Mouse (Mus musculus): ENCODE results near the gene Myo1a. TPM values are rescaled to one million over a fixed set of nuclear protein-coding genes. Genes with fewer than 3 reads are reported as not detected.
A peak's percentile ranks its signal among the peaks of the same experiment; 100 is the strongest.

Gene Myo1a
- polyA plus RNA-seq, 1 experiment from 2014 or later, result 0.08 TPM

DNA sequence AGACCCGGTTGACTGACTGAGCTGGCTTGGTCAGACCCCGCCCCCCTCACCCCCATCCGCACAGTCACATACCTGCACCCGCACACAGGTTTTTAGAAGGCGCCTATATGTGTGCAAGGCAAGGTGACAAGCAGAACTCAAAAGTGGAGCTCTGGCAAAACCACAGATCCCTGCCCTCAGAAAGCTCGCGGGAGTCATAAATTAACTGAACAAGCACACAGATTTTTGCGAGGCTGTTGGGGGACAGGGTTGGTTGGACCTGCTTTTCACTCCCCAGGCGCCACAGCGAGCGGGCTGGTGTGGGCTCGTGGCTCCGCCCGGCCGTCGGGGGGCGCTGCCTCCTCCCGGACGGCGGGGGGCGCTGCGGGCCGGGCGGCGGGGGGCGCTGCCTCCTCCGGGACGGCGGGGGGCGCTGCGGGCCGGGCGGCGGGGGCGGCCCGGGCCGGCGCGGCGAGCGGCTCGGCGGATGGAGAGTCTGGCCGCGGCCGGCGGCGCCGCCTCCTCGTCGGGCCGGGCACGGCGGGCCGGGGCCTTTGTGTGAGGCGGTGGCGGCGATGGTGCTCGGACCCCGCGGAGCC is 34.2 kb downstream of the Myo1a start, which contains the start of gene Zbtb39:
Gene Zbtb39, plus strand, starts transcription at position 456 of the 578 bp plus-strand sequence.
- peak; percentile 64 for TF ChIP-seq CTCF (IDR thresholded peaks at IDR 0.05)
- TF ChIP-seq EP300 (IDR thresholded peaks at IDR 0.05), result no peak
- no peaks in the 10 kb centered on the region for H3K9me3 ChIP-seq (ENCODE audit: low read length)
- DNase-seq (ENCODE audit: low spot score), result peak; percentile 85
- peak within 1 kb of the TSS; percentile 96 for H3K9ac ChIP-seq (replicated peaks; ENCODE audit: low read depth)
- no peaks in the 10 kb centered on the region for H3K27me3 ChIP-seq (replicated peaks; ENCODE audit: insufficient read depth, low read length)
- H3K4me2 ChIP-seq (replicated peaks; ENCODE audit: low read depth, low read length), result peak within 1 kb of the TSS; percentile 68
- peaks cover 24% of the 10 kb centered on the region; the same call in 1 of the 2 replicates for H3K36me3 ChIP-seq (ENCODE audit: insufficient read depth, low read length)
- H3K4me3 ChIP-seq (ENCODE audit: low read depth, low read length), result peak within 1 kb of the TSS; percentile 90
- peaks cover 18% of the 10 kb centered on the region; the same call in 1 of the 2 replicates for H3K4me1 ChIP-seq (ENCODE audit: insufficient read depth, low read depth, low read length)
- WGBS, result 2% methylated on average over 12 of the region's 61 CpGs
- peak; percentile 91 for ATAC-seq
- H3K27ac ChIP-seq (ENCODE audit: low read length), result peak within 1 kb of the TSS; percentile 83

DNA sequence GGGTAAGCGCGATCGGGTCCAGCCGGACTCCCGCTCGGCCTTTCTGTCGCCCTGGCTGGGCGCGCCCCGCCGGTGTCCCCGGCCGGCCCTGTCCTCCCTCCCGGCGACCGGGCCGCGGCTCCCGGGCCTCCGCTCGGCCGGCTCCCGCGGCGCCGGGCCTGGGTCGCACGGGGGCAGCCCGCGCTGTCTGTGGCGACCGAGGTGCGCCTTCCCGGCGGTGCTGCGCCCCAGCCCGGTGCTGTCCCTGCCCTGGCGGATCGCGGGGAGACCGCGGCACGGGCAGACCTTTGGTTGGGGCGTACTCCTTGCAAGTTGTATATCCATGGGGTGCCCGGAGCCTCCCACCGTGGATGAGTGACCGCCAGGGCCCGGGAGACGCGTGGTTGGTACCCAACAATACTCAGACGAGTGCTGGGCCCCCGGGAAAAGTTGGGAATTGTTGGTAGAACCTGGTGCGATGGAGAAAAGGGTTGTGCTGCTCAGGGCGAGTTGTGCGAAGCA is 34.7 kb downstream of the Myo1a start:
- no peaks in the 10 kb centered on the region for H3K9me3 ChIP-seq (ENCODE audit: low read length)
- H3K9ac ChIP-seq (replicated peaks; ENCODE audit: low read depth), result peak overlapping the region; percentile 96
- peaks cover 18% of the 10 kb centered on the region; the same call in 1 of the 2 replicates for H3K4me1 ChIP-seq (ENCODE audit: insufficient read depth, low read depth, low read length)
- peak overlapping the region; percentile 83 for H3K27ac ChIP-seq (ENCODE audit: low read length)
- H3K36me3 ChIP-seq (ENCODE audit: insufficient read depth, low read length), result peaks cover 27% of the 10 kb centered on the region; the same call in 1 of the 2 replicates
- TF ChIP-seq CTCF (IDR thresholded peaks at IDR 0.05) (no peak), EP300 (IDR thresholded peaks at IDR 0.05) (no peak)
- ATAC-seq (peak; percentile 56), DNase-seq (ENCODE audit: low spot score) (peak; percentile 44)
- H3K4me2 ChIP-seq (replicated peaks; ENCODE audit: low read depth, low read length), result peak overlapping the region; percentile 68
- no peaks in the 10 kb centered on the region for H3K27me3 ChIP-seq (replicated peaks; ENCODE audit: insufficient read depth, low read length)
- under 1% methylated on average over 39 of the region's 55 CpGs for WGBS
- peak overlapping the region; percentile 90 for H3K4me3 ChIP-seq (ENCODE audit: low read depth, low read length)

DNA sequence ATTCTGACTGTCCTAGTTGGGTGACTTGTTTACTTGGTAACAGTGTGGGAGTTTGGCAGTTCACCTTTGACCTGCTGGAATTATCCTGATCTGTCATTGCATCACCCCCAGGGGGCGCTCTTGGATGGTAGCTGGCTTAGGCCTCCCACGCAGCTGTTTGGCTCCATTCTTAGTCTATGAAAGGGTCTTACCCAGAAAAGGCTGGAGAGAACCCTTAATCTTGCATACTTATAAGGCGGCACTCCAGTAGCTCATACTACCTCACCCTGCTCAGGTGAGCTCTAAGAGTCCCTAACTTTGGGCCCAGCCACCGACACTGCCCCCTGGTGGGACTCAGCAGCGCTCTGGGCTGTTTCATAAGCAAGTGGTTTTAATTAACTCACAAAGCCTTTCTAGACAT is 39.7 kb downstream of the Myo1a start:
- no peak overlapping the region for H3K4me3 ChIP-seq (ENCODE audit: low read depth, low read length)
- 68% methylated on average over 5 of the region's 5 CpGs for WGBS
- DNase-seq (ENCODE audit: low spot score) (peak; percentile 57), ATAC-seq (peak; percentile 31; the same call in 1 of the 2 replicates)
- H3K4me1 ChIP-seq (ENCODE audit: insufficient read depth, low read depth, low read length), result peaks cover 10% of the 10 kb centered on the region; the same call in 1 of the 2 replicates
- H3K27ac ChIP-seq (ENCODE audit: low read length), result no peak overlapping the region
- H3K9ac ChIP-seq (replicated peaks; ENCODE audit: low read depth), result no peak overlapping the region
- H3K36me3 ChIP-seq (ENCODE audit: insufficient read depth, low read length), result peaks cover 43% of the 10 kb centered on the region; the same call in 1 of the 2 replicates
- TF ChIP-seq EP300 (IDR thresholded peaks at IDR 0.05) (no peak), CTCF (IDR thresholded peaks at IDR 0.05) (peak; percentile 70)
- no peak overlapping the region for H3K4me2 ChIP-seq (replicated peaks; ENCODE audit: low read depth, low read length)
- H3K27me3 ChIP-seq (replicated peaks; ENCODE audit: insufficient read depth, low read length), result no peaks in the 10 kb centered on the region
- H3K9me3 ChIP-seq (ENCODE audit: low read length), result no peaks in the 10 kb centered on the region

DNA sequence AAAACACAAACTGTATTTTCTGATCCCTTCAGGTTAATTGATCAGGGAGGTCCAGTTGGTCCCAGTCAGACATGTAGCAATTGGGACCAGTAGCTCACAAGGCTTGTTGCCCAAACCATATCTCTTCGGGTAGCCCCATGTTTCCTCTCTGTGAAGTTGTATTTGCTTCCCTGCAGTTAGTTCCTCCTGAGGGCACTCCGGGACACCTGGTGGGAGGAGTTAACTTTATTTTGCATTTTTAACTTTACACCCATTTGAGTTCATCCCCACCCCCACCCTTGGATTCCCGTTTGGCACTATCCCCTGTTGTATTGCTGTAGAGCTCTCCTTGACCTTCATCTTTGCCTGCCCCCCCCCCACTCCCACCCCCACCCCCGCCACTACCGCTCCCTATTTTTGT is 40.9 kb downstream of the Myo1a start:
- no peak overlapping the region for H3K27ac ChIP-seq (ENCODE audit: low read length)
- H3K36me3 ChIP-seq (ENCODE audit: insufficient read depth, low read length), result peaks cover 43% of the 10 kb centered on the region; the same call in 1 of the 2 replicates
- H3K27me3 ChIP-seq (replicated peaks; ENCODE audit: insufficient read depth, low read length), result no peaks in the 10 kb centered on the region
- no peak overlapping the region for H3K9ac ChIP-seq (replicated peaks; ENCODE audit: low read depth)
- TF ChIP-seq EP300 (IDR thresholded peaks at IDR 0.05), result no peak
- DNase-seq (ENCODE audit: low spot score), result no peak
- no peaks in the 10 kb centered on the region for H3K9me3 ChIP-seq (ENCODE audit: low read length)
- H3K4me3 ChIP-seq (ENCODE audit: low read depth, low read length), result no peak overlapping the region
- H3K4me1 ChIP-seq (ENCODE audit: insufficient read depth, low read depth, low read length), result peaks cover 3% of the 10 kb centered on the region; the same call in 1 of the 2 replicates
- H3K4me2 ChIP-seq (replicated peaks; ENCODE audit: low read depth, low read length), result no peak overlapping the region
- ATAC-seq, result no peak
- WGBS, result 72% methylated on average over 5 of the region's 5 CpGs

DNA sequence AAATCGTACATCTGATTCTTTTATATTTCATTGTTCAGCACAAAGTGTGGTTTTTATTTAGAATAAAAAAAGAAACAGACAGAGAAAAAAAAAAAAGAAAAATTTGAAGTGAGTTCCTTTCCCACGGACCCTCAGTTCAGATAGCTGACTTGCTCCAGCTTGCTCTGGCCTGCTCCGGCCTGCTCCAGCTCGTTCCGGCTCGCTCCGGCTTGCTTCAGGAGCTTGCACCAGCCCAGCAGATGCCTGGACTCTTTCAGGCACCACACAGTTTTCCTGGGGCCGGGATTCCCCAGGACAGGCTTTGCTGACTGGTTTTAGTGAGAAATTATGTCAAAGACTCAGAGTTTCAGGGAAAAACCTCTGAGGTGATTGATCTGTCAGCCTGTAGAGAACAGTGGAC is 42.3 kb downstream of the Myo1a start:
- TF ChIP-seq CTCF (IDR thresholded peaks at IDR 0.05), result no peak
- no peak for TF ChIP-seq EP300 (IDR thresholded peaks at IDR 0.05)
- no peak overlapping the region; the same call in 1 of the 2 replicates for H3K27ac ChIP-seq (ENCODE audit: low read length)
- H3K36me3 ChIP-seq (ENCODE audit: insufficient read depth, low read length), result peaks cover 37% of the 10 kb centered on the region; the same call in 1 of the 2 replicates
- H3K4me3 ChIP-seq (ENCODE audit: low read depth, low read length), result no peak overlapping the region
- H3K9me3 ChIP-seq (ENCODE audit: low read length), result no peaks in the 10 kb centered on the region
- H3K9ac ChIP-seq (replicated peaks; ENCODE audit: low read depth), result no peak overlapping the region
- no peaks in the 10 kb centered on the region for H3K27me3 ChIP-seq (replicated peaks; ENCODE audit: insufficient read depth, low read length)
- no peak overlapping the region for H3K4me2 ChIP-seq (replicated peaks; ENCODE audit: low read depth, low read length)
- peaks cover 3% of the 10 kb centered on the region; the same call in 1 of the 2 replicates for H3K4me1 ChIP-seq (ENCODE audit: insufficient read depth, low read depth, low read length)
- ATAC-seq (no peak), DNase-seq (ENCODE audit: low spot score) (no peak)
- 90% methylated on average over 8 of the region's 8 CpGs for WGBS

DNA sequence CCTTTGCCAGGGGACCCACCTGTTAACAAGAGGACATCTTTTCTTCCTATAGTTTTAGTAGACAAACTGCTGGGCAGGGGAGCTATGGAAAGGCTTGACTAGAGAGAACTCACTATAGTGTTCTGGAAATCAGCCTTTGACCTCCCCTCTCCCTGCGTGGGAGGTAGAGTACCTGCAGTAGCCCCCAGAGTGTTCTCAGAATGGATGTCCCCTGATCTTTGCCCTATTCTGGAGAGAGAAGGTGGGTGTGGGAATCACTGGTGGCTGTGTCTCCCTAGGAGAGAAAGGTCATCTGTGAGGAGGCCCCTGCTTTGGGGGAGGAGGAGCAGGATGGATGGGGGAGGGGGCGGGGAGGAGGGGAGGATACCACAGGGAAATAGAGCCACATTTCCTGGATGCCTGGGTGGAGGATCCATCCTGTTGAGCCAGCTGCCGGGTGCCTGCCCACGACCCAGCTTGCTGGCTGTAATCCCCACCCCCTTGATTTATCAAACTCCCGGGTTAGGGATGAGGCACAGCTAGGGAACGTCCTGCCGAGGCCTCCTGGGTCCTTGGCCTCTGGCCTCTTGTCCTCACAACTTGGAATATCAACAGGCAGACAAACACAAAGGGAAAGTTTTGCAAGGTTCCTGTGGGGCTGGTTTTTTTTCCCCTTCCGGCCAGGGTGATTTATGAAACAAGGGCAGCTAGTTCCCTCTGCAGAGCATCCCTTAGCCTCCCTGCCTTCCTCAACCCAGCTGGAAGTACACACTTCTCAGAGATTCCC is 44.1 kb downstream of the Myo1a start:
- H3K4me3 ChIP-seq (ENCODE audit: low read depth, low read length), result peak overlapping the region; percentile 15; the same call in 1 of the 2 replicates
- H3K9ac ChIP-seq (replicated peaks; ENCODE audit: low read depth), result no peak overlapping the region
- no peaks in the 10 kb centered on the region for H3K9me3 ChIP-seq (ENCODE audit: low read length)
- H3K27ac ChIP-seq (ENCODE audit: low read length), result peak overlapping the region; percentile 43; the same call in 1 of the 2 replicates
- DNase-seq (ENCODE audit: low spot score), result peak; percentile 63
- H3K27me3 ChIP-seq (replicated peaks; ENCODE audit: insufficient read depth, low read length), result no peaks in the 10 kb centered on the region
- 8% methylated on average over 7 of the region's 8 CpGs for WGBS
- H3K4me2 ChIP-seq (replicated peaks; ENCODE audit: low read depth, low read length), result peak overlapping the region; percentile 48
- peak; percentile 79 for ATAC-seq
- peaks cover 3% of the 10 kb centered on the region; the same call in 1 of the 2 replicates for H3K4me1 ChIP-seq (ENCODE audit: insufficient read depth, low read depth, low read length)
- TF ChIP-seq CTCF (IDR thresholded peaks at IDR 0.05), result no peak
- peak; percentile 78 for TF ChIP-seq EP300 (IDR thresholded peaks at IDR 0.05)
- H3K36me3 ChIP-seq (ENCODE audit: insufficient read depth, low read length), result peaks cover 20% of the 10 kb centered on the region; the same call in 1 of the 2 replicates
